Mouse (Mus musculus) heart, embryonic 10.5 days (tissue): ENCODE results near the gene Zmat5. TPM values are rescaled to one million over a fixed set of nuclear protein-coding genes. Genes with fewer than 3 reads are reported as not detected.

ENCODE experiments used
- DNase-seq: peaks from one replicate; pipeline ENCODE4 v3.0.0-alpha.2; 2017; ENCODE audit warnings: low spot score
- H3K27ac ChIP-seq: fragments of 300-500 bp; sonication (generic); 2 replicates; pipeline ENCODE4 v1.5.1; 2016; ENCODE audit warnings: mild to moderate bottlenecking
- H3K27me3 ChIP-seq: fragments of 300-500 bp; sonication (generic); 2 replicates; pipeline ENCODE4 v1.6.1; 2016; ENCODE audit warnings: mild to moderate bottlenecking; ENCODE audit not compliant: poor library complexity, insufficient read depth, severe bottlenecking
- H3K36me3 ChIP-seq: fragments of 300-500 bp; sonication (generic); 2 replicates; pipeline ENCODE4 v1.6.1; 2016; ENCODE audit warnings: mild to moderate bottlenecking, moderate library complexity
- H3K4me1 ChIP-seq: fragments of 300-500 bp; sonication (generic); 2 replicates; pipeline ENCODE4 v1.6.1; 2016; ENCODE audit warnings: mild to moderate bottlenecking
- H3K4me3 ChIP-seq: fragments of 300-500 bp; sonication (generic); 2 replicates; pipeline ENCODE4 v1.5.1; 2016; ENCODE audit warnings: mild to moderate bottlenecking, moderate library complexity
- H3K9me3 ChIP-seq: fragments of 300-500 bp; sonication (generic); 2 replicates; pipeline ENCODE4 v1.6.1; 2016; ENCODE audit warnings: mild to moderate bottlenecking, moderate library complexity
- WGBS: fragments of 180-500 bp; shearing (Covaris S2); methylation state at CpG from one replicate; pipeline ENCODE4 v1.1.7; 2016; 5-methylcytosine and 5-hydroxymethylcytosine counted together
- polyA plus RNA-seq: library from polyadenylated mRNA; unstranded; fragments of >200 nt; fragmentation: Nextera tagmentation; extraction: Ambion mirVana; gene quantifications from 2 replicates; pipeline ENCODE4 v1.2.1, GENCODE M21; 2016

Gene Zmat5
- polyA plus RNA-seq, 1 experiment from 2014 or later = 66.7 TPM

DNA sequence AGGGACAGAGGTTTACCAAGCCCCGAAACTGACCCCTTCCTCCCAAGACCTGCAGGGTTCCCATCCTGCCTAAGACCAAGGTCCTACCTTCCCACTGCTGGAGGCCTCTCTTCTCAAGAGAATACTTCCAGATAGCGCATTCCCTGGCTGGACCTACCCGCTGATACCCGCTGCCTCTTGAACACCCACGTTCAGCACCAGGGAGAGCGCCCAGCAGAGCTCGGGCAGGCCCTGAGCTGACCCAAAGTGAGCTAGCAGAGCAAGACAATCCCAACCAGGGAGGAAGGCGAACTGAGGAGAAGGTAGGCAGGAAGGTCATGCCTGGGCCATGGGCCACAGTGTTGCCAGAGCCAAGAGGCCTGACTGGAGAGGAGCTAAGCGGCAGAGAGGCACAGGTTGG, 45.8 kb downstream of the Zmat5 start:
- Histone ChIP-seq H3K4me3 (no peak overlapping the region), H3K4me1 (peaks cover 22% of the 10 kb centered on the region), H3K9me3 (no peaks in the 10 kb centered on the region), H3K27ac (no peak overlapping the region), H3K36me3 (no peaks in the 10 kb centered on the region), H3K27me3 (peaks cover 85% of the 10 kb centered on the region)
- DNase-seq = peak; percentile 90
- 3% methylated on average over 9 of the region's 9 CpGs for WGBS

DNA sequence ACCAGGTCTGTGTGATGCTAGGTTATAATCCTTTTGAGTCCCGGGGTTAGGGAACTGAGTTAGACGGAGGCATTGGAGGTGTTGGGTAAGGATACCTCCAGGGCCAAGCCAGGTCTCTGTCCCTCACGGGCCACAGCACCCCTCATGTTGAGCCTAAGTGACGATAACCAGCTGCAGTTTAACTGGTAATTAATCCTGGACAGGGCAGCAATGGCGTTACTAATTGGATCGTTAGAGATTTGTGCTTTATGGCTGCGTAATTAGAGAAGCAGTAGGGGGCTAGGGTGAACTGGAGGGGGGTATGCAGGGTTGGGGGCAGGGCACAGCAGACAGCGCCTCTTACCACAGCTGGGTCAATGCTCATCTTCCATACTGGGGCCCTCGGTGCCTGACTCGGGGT, 48.4 kb downstream of the Zmat5 start:
- H3K4me1 ChIP-seq = peaks cover 5% of the 10 kb centered on the region; the same call in 1 of the 2 replicates
- H3K4me3 ChIP-seq = no peak overlapping the region
- no peaks in the 10 kb centered on the region for H3K9me3 ChIP-seq
- DNase-seq = no peak
- H3K27me3 ChIP-seq = peaks cover 66% of the 10 kb centered on the region
- 45% methylated on average over 10 of the region's 10 CpGs for WGBS
- H3K27ac ChIP-seq = no peak overlapping the region
- H3K36me3 ChIP-seq = no peaks in the 10 kb centered on the region

- H3K9me3 ChIP-seq = no peaks in the 10 kb centered on the region
- peaks cover 61% of the 10 kb centered on the region for H3K27me3 ChIP-seq
- WGBS = 90% methylated on average over 3 of the region's 3 CpGs
- H3K36me3 ChIP-seq = no peaks in the 10 kb centered on the region
- no peak for DNase-seq
- no peak overlapping the region for H3K27ac ChIP-seq
- H3K4me3 ChIP-seq = no peak overlapping the region
- H3K4me1 ChIP-seq = peaks cover 5% of the 10 kb centered on the region; the same call in 1 of the 2 replicates
These were observed 49.6 kb downstream of the Zmat5 start for GRCm38 (mm10) chr11:4754036-4754435.

DNA sequence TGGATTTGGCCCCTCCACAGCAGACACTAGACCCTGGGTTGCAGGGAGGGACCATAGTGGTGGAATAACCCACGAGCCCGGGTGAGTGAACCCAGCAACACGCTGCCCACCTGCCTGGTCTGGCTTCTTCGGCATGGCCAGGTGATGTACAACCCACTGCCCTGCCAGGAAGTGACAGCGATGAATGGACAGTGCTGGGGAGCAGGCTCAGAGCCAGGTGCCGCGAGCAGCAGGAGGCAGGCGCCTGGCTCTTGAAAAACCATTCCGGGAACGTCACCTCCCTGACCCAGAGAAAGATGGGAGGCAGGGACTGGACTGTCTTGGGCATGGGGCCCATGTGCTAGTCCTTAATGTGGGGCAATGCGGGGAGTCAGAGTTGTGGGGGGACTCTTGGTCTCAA, 50.4 kb downstream of the Zmat5 start:
- Histone ChIP-seq H3K27ac (no peak overlapping the region), H3K27me3 (peaks cover 55% of the 10 kb centered on the region), H3K36me3 (no peaks in the 10 kb centered on the region), H3K4me1 (peaks cover 5% of the 10 kb centered on the region; the same call in 1 of the 2 replicates), H3K9me3 (no peaks in the 10 kb centered on the region), H3K4me3 (no peak overlapping the region)
- 75% methylated on average over 11 of the region's 11 CpGs for WGBS
- DNase-seq = no peak

- Histone ChIP-seq H3K27me3 (peaks cover 52% of the 10 kb centered on the region), H3K36me3 (no peaks in the 10 kb centered on the region), H3K9me3 (no peaks in the 10 kb centered on the region), H3K4me3 (no peak overlapping the region), H3K27ac (no peak overlapping the region), H3K4me1 (peaks cover 10% of the 10 kb centered on the region; the same call in 1 of the 2 replicates)
- WGBS = 75% methylated on average over 9 of the region's 9 CpGs
- DNase-seq = no peak
These were observed 52.0 kb downstream of the Zmat5 start for GRCm38 (mm10) chr11:4756460-4756859.

GRCm38 (mm10) chr11:4756984-4757788, 52.7 kb downstream of the Zmat5 start:
- H3K27me3 ChIP-seq = peaks cover 53% of the 10 kb centered on the region
- H3K36me3 ChIP-seq = no peaks in the 10 kb centered on the region
- no peak for DNase-seq
- WGBS = 54% methylated on average over 11 of the region's 11 CpGs
- H3K4me3 ChIP-seq = no peak overlapping the region
- no peaks in the 10 kb centered on the region for H3K9me3 ChIP-seq
- no peak overlapping the region for H3K27ac ChIP-seq
- H3K4me1 ChIP-seq = peaks cover 10% of the 10 kb centered on the region; the same call in 1 of the 2 replicates

DNA sequence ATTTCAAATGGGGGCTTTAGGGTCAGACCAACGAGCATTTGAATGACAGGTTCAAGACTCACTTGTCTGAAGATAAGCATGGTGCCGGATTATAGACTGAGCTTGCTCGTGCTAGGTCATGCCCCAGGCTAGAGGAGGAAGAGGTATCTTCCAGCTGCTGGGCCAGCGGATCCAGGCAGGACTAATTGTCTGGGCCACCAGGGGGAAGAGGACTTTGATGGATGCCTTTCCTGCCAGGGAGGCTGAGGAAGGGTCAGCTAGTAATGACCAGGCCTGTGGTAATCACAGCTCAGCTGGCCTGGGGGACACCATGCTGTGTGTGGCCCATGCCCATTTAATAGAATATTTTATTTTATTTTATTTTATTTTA, 53.3 kb downstream of the Zmat5 start:
- no peak for DNase-seq
- Histone ChIP-seq H3K27me3 (peaks cover 53% of the 10 kb centered on the region), H3K9me3 (no peaks in the 10 kb centered on the region), H3K27ac (no peak overlapping the region), H3K4me3 (no peak overlapping the region), H3K4me1 (peaks cover 10% of the 10 kb centered on the region; the same call in 1 of the 2 replicates), H3K36me3 (no peaks in the 10 kb centered on the region)
- 25% methylated on average over 4 of the region's 4 CpGs for whole genome bisulfite sequencing

GRCm38 (mm10) chr11:4760438-4760837, 56.0 kb downstream of the Zmat5 start:
- Histone ChIP-seq H3K27ac (no peak overlapping the region), H3K4me3 (no peak overlapping the region), H3K9me3 (no peaks in the 10 kb centered on the region), H3K4me1 (peaks cover 10% of the 10 kb centered on the region; the same call in 1 of the 2 replicates), H3K27me3 (peaks cover 50% of the 10 kb centered on the region), H3K36me3 (no peaks in the 10 kb centered on the region)
- WGBS = 25% methylated on average over 4 of the region's 4 CpGs
- DNase-seq = no peak

- Histone ChIP-seq H3K4me1 (peaks cover 10% of the 10 kb centered on the region; the same call in 1 of the 2 replicates), H3K36me3 (no peaks in the 10 kb centered on the region), H3K27me3 (peaks cover 45% of the 10 kb centered on the region), H3K9me3 (no peaks in the 10 kb centered on the region), H3K27ac (no peak overlapping the region), H3K4me3 (no peak overlapping the region)
- DNase-seq = no peak
- 11% methylated on average over 6 of the region's 6 CpGs for WGBS
These were observed 57.5 kb downstream of the Zmat5 start for GRCm38 (mm10) chr11:4761991-4762390.

- Histone ChIP-seq H3K36me3 (no peaks in the 10 kb centered on the region), H3K4me1 (peaks cover 8% of the 10 kb centered on the region; the same call in 1 of the 2 replicates), H3K27me3 (peaks cover 45% of the 10 kb centered on the region), H3K27ac (no peak overlapping the region), H3K9me3 (no peaks in the 10 kb centered on the region), H3K4me3 (no peak overlapping the region)
- WGBS = 21% methylated on average over 2 of the region's 2 CpGs
- DNase-seq = no peak
These were observed 58.0 kb downstream of the Zmat5 start for GRCm38 (mm10) chr11:4762511-4762910.

DNA sequence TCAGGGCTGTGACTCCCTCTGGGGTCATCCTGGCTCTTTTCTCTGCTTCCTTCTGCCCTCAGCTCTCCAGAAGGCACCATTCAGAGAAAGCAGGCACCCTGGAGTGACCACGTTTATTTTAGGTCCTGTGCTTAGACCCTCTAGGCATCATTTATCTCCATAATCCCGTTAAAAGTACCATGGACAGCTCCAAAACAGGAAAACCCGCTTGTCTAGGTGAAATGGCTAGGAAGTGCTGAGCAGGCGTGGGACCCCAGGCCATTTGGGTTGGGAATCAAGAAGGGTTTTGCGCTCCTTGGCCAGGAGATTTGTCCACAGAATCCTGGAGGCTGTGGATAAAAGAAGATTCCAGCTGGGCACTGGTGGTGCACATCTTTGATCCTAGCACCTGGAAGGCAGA, 59.2 kb downstream of the Zmat5 start:
- DNase-seq = no peak

GRCm38 (mm10) chr11:4764476-4764875, 60.0 kb downstream of the Zmat5 start:
- no peak overlapping the region for H3K4me3 ChIP-seq
- H3K27me3 ChIP-seq = peaks cover 35% of the 10 kb centered on the region
- H3K27ac ChIP-seq = no peak overlapping the region
- 0 out of 2 replicates have a peak, but pooled peaks cover 5% of the 10 kb centered on the region for H3K4me1 ChIP-seq
- peaks cover 11% of the 10 kb centered on the region; the same call in 1 of the 2 replicates for H3K36me3 ChIP-seq
- WGBS = 44% methylated on average over 5 of the region's 5 CpGs
- no peak for DNase-seq
- H3K9me3 ChIP-seq = no peaks in the 10 kb centered on the region

More for the DNA sequence above, 59.2 kb downstream of the Zmat5 start:
- H3K9me3 ChIP-seq = no peaks in the 10 kb centered on the region
- H3K36me3 ChIP-seq = peaks cover 3% of the 10 kb centered on the region; the same call in 1 of the 2 replicates
- 13% methylated on average over 5 of the region's 5 CpGs for WGBS
- H3K4me3 ChIP-seq = no peak overlapping the region
- H3K4me1 ChIP-seq = 0 out of 2 replicates have a peak, but pooled peaks cover 5% of the 10 kb centered on the region
- H3K27me3 ChIP-seq = peaks cover 41% of the 10 kb centered on the region
- H3K27ac ChIP-seq = no peak overlapping the region

- Histone ChIP-seq H3K4me3 (no peak overlapping the region), H3K36me3 (peaks cover 31% of the 10 kb centered on the region), H3K27ac (no peak overlapping the region), H3K27me3 (peaks cover 4% of the 10 kb centered on the region), H3K9me3 (no peaks in the 10 kb centered on the region), H3K4me1 (no peaks in the 10 kb centered on the region)
- 86% methylated on average over 4 of the region's 4 CpGs for WGBS
- DNase-seq = no peak
These were observed 63.9 kb downstream of the Zmat5 start for GRCm38 (mm10) chr11:4768399-4768798.
